Mouse (Mus musculus): Measurements from ENCODE around the gene Acot3.
"Not testable (repeated sequence)": the region's sequence is repeated elsewhere in the genome, so short reads cannot be mapped to it uniquely, and the experiment has no call there.

Gene Acot3

DNA sequence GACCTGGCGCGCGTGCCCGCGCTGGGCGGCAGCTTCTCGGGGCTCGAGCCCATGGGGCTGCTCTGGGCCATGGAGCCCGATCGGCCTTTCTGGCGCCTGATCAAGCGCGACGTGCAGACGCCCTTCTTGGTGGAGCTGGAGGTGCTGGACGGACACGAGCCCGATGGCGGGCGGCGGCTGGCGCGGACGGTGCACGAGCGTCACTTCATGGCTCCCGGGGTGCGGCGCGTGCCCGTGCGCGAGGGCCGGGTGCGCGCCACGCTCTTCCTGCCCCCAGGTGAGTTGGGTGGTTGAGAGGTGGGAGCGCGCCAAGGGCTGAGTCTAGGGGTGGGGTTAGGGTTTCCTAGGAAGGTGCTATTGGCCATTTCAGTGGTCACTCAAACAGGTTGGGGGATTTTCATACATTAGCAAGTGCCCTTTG lies 13.2 kb upstream of the Acot3 start, which contains the start of gene Gm49366:
TSS of gene Gm49366 (plus strand) at position 245 of the 421 bp plus-strand sequence.
- CTCF ChIA-PET = not testable (repeated sequence)

DNA sequence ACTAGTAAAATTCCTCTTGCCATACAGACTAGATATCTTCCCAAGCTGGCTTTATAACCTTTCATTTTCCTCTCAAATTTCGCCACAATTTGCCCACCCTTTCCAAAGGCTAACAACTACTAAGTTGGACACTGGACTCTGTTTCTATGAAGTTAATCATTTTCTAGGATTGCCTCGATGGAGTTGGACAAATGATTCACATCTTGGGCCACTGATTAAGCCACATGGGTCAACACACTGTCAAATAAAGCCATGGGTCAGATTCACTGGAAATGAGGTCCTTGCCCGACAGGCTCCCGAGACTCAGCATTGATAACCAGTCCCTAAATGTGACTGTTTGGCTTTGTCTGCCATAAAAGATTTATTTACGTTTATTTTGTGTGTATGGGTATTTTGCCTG lies 9.7 kb upstream of the Acot3 start:
- CTCF ChIA-PET = no interaction called here

DNA sequence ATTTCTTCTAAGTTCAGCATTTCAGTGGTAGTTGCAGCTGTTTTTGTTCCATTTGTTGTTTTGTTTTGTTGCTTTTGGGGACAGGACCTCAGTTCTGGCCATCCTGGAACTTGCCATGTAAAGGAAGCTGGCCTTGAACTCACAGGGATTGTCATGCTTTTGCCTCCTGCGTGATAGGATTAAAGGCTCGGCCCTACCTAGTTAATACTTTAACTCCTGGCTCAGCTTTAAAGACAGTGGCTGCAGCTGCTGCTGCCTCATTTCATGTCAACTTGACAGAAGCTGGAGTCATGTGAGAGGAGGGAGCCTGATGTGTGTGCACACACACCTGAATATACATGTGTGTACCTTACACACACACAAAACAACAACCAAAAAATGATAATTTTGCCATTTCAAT lies 7.9 kb upstream of the Acot3 start:
- CTCF ChIA-PET = no interaction called here

DNA sequence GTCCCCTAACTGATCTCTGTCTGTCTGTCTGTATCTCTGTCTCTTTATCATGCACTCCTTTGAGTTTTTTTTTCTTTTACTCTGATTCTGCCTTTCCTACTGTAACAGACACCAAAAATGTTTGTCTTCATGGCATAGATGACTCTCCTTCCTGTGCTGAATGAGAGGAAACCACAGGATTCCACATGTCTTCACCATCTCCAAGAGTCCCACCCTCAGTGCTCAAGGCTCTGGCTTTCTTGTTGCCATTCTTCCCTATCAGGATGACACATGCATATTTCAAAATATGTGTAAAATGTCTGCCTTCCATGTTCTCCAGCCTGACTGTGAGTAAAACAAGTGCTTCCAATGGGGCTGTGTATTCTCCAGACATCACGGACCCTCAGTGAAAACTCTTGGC lies 5.0 kb upstream of the Acot3 start:
- CTCF ChIA-PET = no interaction called here

DNA sequence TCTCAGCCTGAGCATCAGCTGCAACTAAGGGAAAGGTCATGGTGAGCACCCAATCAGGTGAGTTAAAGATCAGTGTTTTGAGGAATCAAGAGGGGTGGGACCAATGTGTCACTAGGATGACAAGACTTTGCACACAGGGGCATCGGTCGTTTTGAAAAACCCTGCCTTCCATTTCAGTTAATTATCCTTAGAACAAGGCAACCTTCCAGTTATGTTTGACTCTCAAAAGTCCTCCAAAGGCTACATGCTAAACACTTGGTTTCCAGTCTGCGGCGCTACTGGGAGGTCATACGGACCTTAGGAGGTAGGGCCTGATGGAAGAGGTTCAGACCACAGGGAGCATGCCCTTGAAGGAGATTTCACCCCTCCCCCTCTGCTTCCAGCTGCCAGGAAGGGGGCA lies 1.2 kb upstream of the Acot3 start:
- CTCF ChIA-PET = not testable (repeated sequence)

DNA sequence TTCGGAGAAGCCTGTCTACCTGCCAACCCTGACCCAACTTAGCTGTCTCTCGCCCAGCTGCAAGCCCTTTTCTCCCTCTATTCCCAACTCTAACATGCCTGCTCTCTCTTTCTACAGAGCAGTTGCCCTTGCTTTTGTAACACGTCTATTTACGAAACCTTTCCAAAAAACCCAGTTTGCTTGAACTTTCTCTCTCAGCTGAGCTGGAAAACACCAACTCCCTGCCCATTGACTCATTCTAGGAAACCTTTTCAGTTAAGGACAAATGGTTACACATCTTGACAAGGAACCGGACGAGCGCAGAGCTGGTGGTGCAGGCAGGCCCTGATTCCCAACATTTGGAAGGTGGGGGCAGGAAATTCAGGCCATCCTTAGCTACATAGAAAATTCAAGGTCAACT lies 665 bp downstream of the Acot3 start:
- CTCF ChIA-PET = interaction anchor here (0.6 kb wide), 1 partner anchor 28 kb away, joined by 3 read pairs; no protein-coding TSS in a partner anchor

DNA sequence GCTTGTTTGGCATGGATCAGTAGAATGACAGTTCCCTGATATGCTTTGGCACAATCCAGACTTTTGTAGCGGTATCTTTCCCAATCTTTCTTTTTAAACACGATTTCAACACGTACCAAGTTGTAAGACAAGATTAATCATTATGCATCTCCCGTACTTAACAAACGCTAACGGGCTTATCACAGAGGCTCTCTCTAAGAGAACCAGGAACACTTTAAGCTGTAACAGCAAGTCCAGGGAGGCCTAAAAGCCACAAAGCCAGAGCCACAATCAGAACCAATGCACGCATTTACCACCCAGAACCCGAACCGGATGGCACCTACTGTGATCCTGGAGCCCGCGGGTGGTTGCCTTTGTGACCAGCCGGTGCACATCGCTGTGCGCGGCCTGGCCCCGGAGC lies 1.2 kb downstream of the Acot3 start:
- CTCF ChIA-PET = no interaction called here

DNA sequence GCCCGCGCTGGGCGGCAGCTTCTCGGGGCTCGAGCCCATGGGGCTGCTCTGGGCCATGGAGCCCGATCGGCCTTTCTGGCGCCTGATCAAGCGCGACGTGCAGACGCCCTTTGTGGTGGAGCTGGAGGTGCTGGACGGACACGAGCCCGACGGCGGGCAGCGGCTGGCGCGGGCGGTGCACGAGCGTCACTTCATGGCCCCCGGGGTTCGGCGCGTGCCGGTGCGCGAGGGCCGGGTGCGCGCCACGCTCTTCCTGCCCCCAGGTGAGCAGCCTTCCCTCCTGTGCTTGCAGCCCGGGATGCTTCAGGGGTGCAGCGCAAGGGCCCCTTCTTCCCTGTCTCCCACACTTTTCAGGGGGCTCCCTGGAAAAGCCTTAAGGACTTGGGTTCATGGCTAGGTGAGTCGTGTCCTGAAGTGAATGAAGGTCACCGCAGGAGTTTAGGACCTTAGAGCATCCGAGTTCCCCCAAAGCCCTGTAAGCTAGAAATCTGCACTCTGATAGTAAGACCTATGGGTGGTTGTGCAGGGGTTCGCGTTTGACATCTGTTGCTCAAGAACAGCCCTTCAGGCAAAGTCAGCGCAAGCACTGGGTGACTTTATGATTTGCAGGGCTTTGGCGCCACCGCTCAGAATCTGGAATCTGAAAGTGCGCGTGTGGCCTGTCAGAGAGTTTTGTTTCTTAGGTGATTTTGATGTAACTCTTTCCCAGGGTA lies 1.9 kb downstream of the Acot3 start:
- CTCF ChIA-PET = no interaction called here

DNA sequence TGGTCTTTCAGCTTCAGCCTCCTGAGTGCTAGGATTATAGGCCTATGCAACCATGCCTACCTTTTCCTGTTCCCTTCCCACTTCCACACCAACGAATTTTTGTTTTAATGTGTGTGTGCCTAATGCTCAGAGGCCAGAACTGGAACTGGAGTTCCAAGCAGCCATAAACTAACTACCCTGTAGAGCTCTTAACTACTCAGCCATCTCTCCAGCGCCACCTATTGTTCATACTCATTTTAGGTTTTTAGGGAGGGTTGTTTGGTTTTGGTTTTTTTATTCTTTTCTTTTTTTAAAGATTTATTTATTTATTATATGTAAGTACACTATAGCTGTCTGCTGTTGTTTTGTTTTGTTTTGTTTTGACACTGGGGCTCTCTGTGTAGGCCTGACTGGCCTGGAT lies 9.0 kb downstream of the Acot3 start:
- CTCF ChIA-PET = no interaction called here

DNA sequence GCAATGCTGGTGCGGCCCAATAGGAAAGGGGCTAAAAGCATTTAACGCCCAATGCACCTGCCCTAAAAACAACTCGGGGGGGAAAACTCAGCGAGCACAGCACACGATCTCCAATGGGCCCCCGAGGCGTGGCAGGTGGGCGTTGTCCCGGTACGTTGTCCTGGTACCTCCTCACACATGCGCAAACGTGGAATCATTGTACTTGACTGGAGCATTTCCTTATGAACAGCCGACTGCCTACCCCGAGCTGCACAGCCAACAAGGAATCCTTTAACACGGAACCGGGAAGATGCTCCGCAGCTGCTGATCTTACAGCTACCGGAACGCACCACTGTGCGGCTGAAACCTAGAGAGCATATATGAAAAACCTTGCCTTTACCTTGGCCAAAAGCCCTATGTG lies 10.4 kb downstream of the Acot3 start:
- CTCF ChIA-PET = no interaction called here

DNA sequence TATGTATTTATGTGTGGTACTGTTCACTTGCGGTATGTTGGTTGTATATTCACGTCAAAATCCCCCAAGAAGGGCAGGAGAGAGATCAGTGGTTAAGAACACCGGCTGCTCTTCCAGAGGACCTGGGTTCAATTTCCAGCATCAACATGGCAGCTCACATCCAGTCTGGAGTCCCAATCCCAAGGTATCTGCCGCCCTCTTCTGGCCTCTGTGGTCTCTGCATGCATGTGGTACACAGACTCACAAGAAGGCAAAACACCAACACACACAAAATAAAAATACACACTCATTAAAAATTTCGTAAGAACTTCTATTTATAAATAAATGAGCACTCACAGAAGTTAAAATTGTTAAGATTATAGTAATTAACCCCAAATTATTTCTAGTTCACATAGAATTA lies 11.3 kb downstream of the Acot3 start:
- CTCF ChIA-PET = no interaction called here

DNA sequence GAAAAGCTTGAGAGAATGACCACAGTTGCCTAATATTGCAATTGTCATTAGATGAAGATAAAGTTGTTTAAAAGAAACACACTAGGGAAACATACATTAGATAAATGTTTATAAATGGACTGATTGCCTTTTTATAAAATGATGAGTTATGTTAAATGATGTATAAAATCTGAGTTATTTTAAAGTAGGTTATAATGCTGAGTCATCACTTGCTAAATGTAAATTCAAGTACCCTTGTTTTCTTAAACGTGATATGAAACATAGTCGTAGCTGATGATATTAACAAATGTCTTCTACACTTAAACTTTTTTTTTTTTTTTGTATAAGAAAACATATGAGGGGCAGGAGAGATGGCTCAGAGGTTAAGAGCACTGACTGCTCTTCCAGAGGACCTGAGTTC lies 11.9 kb downstream of the Acot3 start:
- CTCF ChIA-PET = no interaction called here

DNA sequence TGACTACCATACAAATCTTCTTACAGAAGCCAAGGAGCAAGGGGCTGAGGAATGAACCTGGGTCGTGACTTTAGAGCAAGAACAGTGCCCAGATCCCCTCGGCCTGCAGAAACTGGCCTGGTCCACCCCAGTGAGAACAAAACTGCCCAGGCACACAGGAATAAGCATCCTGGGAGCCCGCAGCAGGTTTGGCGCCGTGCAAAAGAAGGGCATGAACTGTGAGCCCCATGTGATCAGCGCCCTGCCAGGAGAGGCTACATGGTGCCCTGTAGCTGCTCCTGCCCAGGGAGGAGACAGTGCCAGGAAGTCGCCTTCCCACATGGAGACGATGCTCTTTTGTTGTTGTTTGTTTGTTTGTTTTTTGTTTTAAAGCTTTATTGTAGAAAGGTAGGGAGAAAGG lies 12.7 kb downstream of the Acot3 start:
- CTCF ChIA-PET = no interaction called here

DNA sequence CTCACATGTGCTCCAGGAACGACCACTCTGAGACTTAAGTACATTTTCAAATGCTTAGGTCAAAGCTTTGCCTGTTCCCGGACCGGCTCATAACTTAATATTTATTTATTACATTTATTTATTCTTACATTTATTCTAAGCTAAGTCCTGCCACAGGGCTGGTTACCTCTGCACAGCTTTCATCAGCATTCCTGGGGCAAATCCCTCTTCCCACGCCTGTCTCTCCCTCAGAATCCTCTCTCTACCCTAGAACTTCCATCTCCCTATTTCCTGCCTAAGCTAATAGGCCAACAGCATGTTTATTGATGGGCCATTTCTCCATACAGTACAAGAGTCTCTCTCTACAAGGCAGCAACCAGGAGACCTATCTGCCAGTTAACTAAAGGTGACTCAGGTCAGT lies 15.8 kb downstream of the Acot3 start:
- CTCF ChIA-PET = no interaction called here

DNA sequence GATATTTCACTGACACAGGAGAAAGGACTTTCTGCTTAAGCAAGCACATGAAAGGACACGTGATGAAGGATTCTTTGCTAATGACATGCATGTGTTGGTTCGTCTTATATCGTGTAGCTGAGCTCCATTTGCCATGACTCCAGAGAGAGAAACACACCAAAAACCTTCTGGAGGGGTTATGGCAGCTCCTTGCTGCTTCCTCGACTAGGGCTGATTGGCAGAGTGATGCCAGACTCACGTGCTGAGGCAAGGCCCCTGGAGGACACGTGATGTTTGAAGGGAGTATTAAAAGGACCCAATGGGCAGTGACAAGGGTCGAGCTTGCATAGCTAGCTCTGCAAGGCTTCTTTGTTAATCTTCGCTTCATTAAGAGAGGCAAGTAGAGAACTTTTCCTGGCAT lies 16.4 kb downstream of the Acot3 start:
- CTCF ChIA-PET = no interaction called here

DNA sequence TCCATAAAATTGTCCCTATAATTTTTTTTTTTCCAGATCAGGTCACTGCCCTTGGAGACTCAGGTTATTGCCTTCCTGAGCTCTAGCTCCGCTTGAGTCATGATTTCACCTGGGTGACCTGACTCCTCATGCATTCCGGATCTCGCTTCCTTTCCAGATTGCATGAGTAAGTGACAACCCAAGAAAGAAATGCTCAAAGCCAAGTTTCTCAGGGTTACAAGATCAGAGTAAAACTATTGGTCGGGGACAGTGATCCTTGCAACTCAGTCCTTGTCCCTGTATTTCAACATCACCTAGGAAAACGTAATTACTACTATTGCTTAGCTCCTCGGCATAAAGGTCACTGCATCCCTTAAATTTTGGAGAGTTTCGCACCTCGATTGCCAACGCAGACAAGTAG lies 17.0 kb downstream of the Acot3 start, which contains the start of gene Acot5:
TSS of gene Acot5 (plus strand) at position 340 of the 400 bp plus-strand sequence.
- CTCF ChIA-PET = no interaction called here

DNA sequence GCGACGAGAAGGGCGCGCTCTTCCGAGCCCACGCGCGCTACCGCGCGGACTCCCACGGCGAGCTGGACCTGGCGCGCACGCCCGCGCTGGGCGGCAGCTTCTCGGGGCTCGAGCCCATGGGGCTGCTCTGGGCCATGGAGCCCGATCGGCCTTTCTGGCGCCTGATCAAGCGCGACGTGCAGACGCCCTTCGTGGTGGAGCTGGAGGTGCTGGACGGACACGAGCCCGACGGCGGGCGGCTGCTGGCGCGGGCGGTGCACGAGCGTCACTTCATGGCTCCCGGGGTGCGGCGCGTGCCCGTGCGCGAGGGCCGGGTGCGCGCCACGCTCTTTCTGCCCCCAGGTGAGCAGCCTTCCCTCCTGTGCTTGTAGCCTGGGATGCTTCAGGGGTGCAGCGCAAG lies 17.6 kb downstream of the Acot3 start:
- CTCF ChIA-PET = not testable (repeated sequence)

DNA sequence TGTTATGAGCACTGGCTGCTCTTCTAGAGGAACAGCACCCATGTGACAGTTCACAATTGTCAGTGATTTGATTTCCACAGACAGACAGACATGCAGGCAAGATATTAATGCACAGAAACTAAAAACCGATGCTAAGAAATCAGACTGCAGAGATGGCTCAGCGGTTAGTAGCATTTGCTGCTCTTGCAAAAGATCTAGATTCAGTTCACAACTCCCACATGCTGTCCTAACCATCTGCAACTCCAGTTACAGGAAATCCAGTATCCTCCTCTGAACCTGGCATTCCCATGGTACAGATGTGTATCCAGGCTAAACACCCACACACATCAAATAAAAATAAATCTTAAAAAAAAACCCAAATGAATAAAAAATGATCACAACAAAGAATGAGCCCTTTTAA lies 19.8 kb downstream of the Acot3 start:
- CTCF ChIA-PET = no interaction called here

DNA sequence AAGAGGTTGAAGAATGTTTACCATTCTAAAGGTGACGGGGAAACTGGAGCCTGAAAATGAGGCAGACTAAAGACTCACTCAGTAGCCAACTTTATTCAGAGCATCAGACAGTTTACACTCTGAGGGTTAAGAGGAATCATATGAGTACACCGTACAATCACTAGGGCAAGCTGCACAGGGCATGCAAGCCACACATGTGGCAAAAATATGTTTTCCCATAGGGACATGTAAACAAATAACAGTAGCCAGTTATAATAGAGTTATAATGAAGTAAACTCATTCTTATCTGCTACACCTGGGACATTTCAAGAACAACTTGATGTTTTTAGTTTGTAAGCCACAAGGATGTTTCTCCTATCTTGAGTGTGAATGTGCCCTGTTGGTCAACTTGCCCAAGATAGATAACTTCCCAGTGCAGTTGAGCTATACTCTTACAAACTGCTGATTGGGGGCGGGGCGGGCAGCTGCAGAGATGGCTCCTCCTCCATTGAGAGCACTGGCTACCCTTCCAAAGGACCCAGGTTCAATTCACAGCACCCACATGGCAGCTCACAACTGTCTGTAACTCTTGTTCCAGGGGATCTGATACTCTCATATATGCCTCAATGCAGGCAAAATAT lies 25.5 kb downstream of the Acot3 start:
- CTCF ChIA-PET = no interaction called here

DNA sequence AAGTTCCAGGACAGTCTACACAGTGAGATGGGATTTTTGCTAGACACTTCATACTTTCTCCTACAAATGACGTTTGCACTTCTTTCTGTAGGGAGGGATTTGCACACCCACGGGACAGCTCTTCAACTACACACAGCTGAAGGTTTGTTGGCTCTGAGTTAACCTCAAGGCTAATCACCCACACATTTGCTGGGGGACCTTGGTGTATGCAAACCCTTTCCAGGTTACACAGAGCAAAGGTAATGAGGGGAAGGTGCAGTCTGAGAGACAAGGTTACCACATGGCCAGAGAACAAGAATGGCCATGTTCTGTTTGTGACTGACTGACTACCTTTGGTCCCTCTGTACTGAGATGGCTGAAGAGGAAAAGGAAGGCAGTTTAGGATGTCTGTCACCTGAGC lies 31.9 kb downstream of the Acot3 start:
- CTCF ChIA-PET = no interaction called here

DNA sequence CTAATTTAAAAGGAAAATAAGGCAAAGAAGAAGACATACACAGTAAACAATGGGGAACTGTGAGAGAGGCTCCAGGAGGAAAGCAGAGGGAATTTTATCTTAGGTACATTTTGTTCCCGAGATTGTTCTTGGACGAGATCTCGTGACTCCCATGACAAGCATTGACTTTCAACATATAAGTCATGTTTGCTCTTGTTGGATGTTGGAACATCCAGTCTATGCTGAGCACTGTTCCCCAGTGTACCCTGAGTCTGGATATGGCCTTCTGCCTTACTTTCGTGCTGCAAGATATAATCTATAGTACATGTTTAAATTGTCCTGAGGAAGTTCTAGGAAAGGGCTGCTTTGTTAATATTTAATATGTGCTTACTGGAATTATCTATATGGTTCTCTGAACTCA lies 32.6 kb downstream of the Acot3 start:
- CTCF ChIA-PET = no interaction called here

DNA sequence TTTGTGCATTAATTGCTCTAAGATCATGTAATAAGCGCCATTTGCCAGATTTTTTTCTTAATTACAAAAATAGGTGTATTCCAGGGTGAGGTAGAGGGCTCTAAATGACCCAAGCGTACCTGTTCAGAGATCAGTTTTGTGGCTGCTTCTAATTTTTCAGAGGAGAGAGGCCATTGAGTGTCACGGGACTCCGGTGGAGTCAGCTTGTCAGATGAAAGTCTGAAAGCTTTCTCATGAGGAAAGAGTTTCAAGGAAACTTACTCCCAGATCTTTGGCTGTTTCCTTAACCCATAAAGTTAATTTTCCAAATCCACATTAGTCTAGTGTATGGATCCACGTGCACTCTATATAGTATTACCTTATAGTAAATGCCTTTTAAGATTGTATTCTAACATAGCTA lies 42.7 kb downstream of the Acot3 start:
- CTCF ChIA-PET = not testable (repeated sequence)

DNA sequence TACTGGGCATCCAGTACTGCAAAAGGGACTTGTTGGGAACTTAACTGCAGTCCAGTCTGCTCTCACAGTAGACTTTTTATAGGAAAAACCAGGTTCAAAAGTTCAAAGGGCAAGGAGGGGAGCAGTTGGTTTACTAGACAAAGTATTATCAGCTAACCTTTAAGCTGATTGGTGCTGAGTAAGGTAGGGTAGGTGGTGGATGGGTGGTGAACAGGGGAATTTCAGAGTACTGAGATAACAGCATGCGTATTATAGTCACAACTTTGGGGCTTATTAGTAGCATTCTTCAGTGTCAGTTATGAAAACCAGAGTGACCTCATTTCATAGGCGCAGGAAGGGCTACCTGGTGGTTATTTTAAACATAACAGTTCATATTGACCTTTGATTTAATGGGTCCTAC lies 47.7 kb downstream of the Acot3 start:
- CTCF ChIA-PET = no interaction called here

DNA sequence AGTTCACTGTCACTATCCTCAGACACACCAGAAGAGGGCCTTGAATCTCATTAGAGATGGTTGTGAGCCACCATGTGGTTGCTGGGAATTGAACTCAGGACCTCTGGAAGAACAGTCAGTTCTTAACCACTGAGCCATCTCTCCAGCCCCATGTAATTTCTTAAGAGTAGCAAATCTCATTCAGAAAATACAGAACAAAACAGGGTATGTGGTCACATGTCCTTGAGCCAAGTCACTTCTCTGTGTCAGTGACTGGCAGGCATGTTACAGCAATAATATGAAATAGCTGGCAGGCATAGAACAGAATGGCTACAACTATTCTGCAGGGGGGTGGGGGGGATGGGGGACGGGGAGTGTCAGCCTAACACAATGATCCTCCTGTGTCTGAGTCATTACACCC lies 48.1 kb downstream of the Acot3 start:
- CTCF ChIA-PET = no interaction called here

Measured in spleen, embryonic (tissue).